Mouse (Mus musculus) kidney, postnatal 0 days (tissue): ENCODE results near the gene Cdkn3. TPM values are rescaled to one million over a fixed set of nuclear protein-coding genes. Genes with fewer than 3 reads are reported as not detected.

Experiments used
- ATAC-seq: fragments of 200-750 bp; cut with Nextera tagmentation; replicated peaks from 2 replicates; pipeline ENCODE4 v1.8.0; 2017; ENCODE audit warnings: low read depth, moderate number of reproducible peaks, moderate TSS enrichment, moderate library complexity; ENCODE audit not compliant: low FRiP score
- DNase-seq: peaks from one replicate; pipeline ENCODE4 v3.0.0-alpha.2; 2016; ENCODE audit warnings: low spot score
- H3K27ac ChIP-seq: fragments of 300-500 bp; sonication (generic); 2 replicates; pipeline ENCODE4 v1.5.1; 2014; ENCODE audit warnings: mild to moderate bottlenecking
- H3K27me3 ChIP-seq: fragments of 300-500 bp; sonication (generic); 2 replicates; pipeline ENCODE4 v1.6.1; 2014; ENCODE audit warnings: low read length, mixed read lengths; ENCODE audit not compliant: insufficient read depth
- H3K36me3 ChIP-seq: fragments of 300-500 bp; sonication (generic); 2 replicates; pipeline ENCODE4 v1.6.1; 2014; ENCODE audit warnings: low read length, mixed read lengths; ENCODE audit not compliant: insufficient read depth
- H3K4me1 ChIP-seq: fragments of 300-500 bp; sonication (generic); replicated peaks from 2 replicates; pipeline ENCODE4 v1.6.1; 2014; ENCODE audit warnings: antibody characterized with exemption, low read length, mixed read lengths; ENCODE audit not compliant: insufficient read depth
- H3K4me2 ChIP-seq: fragments of 300-500 bp; sonication (generic); 2 replicates; pipeline ENCODE4 v1.6.1; 2014; ENCODE audit warnings: mild to moderate bottlenecking, low read length, moderate library complexity, mixed read lengths
- H3K4me3 ChIP-seq: fragments of 300-500 bp; sonication (generic); replicated peaks from 2 replicates; pipeline ENCODE4 v1.5.1; 2014; ENCODE audit warnings: low read depth, low read length
- H3K9ac ChIP-seq: fragments of 300-500 bp; sonication (generic); 2 replicates; pipeline ENCODE4 v1.6.1; 2014; ENCODE audit warnings: low read depth, low read length
- H3K9me3 ChIP-seq: fragments of 300-500 bp; sonication (generic); replicated peaks from 2 replicates; pipeline ENCODE4 v1.6.1; 2016; ENCODE audit warnings: low read length, inconsistent platforms, mixed read lengths
- CTCF ChIP-seq: IDR thresholded peaks from 2 replicates; pipeline ENCODE4 v1.5.1; 2016; ENCODE audit warnings: antibody characterized with exemption, low read depth, mild to moderate bottlenecking, moderate library complexity
- WGBS: fragments of 180-500 bp; shearing (Covaris S2); extraction: QIAGEN DNeasy Blood & Tissue Kit; methylation state at CpG from one replicate; pipeline ENCODE4 v1.1.7; 2014; 5-methylcytosine and 5-hydroxymethylcytosine counted together
- polyA plus RNA-seq: library from polyadenylated mRNA; unstranded; fragments of >200 nt; fragmentation: Nextera tagmentation; extraction: Ambion mirVana; gene quantifications from 2 replicates; pipeline ENCODE4 v1.2.1, GENCODE M21; 2015

Cdkn3 gene
- 38.0 and 44.0 TPM in 2 replicates for polyA plus RNA-seq

DNA sequence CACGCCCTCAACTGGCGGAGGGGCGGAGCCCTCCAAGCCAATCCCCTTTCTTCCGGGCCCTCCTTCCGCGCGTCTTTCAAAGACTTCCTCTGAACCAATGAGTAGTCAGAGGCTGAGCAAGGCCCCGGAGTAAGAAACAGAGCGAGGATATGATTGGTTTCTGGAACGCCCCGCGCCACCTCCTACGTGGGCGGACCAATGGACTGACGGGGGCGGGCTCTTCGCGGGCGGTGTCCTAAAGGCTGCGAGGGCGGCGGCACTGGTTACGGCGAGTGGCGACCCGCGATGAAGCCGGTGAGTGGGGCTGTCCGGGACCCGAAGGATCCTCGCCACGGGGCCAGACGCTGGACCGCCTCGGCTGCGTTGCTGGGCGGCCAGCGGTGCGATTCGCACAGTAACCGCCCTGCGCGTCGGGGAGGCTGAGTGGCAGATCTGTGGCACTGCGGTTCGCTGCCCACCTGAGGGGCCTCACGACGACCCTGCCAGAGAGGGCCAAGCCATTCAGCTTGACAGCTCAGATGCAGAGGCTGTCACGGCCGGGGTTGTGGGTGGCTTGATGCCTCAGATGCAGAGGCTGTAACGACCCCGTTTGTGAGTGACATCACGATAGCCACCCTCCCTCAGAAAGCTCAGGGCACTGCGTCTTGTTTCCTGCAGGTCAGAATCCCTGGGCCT, at the start of gene Cdkn3:
TSS of gene Cdkn3 (plus strand) at position 187 of the 675 bp plus-strand sequence.
- WGBS, result under 1% methylated on average over 54 of the region's 54 CpGs
- TF ChIP-seq CTCF, result 0 out of 2 replicates have a peak, but pooled peaks have one; percentile 10
- Histone ChIP-seq H3K4me1 (peaks cover 8% of the 10 kb centered on the region; the same call in 1 of the 2 replicates), H3K4me2 (peak within 1 kb of the TSS; percentile 97), H3K27ac (0 out of 2 replicates have a peak within 1 kb of the TSS, but pooled peaks have one; percentile 50), H3K4me3 (peak within 1 kb of the TSS; percentile 82), H3K36me3 (no peaks in the 10 kb centered on the region), H3K9ac (peak within 1 kb of the TSS; percentile 67), H3K9me3 (no peaks in the 10 kb centered on the region), H3K27me3 (no peaks in the 10 kb centered on the region)
- DNase-seq, result peak; percentile 99
- peak; percentile 100 for ATAC-seq

DNA sequence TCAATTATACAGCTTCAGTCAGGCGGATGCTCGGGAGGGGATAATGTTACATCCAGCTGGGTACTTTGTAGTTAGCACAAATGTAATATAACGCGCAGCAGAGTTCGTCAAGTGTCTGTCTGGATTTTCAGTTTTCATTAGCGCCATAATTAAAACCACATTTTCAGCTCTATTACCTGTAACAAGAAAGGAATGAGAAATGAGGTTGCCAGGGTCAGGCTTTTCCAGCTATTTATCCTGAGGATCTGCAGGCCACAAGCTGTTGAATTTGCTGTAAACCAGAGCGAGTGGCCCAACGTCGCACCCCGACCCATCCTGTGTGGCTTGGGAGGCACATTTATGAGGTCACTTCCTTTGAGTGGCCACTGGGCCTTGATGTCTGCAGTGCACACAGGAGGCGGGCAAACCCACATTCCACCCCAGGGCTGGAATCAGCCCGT, 41.8 kb upstream of the Cdkn3 start:
- Histone ChIP-seq H3K27ac (no peak overlapping the region), H3K36me3 (no peaks in the 10 kb centered on the region), H3K9me3 (no peaks in the 10 kb centered on the region), H3K4me2 (no peak overlapping the region), H3K9ac (no peak overlapping the region), H3K4me1 (0 out of 2 replicates have a peak, but pooled peaks cover 5% of the 10 kb centered on the region), H3K4me3 (no peak overlapping the region), H3K27me3 (no peaks in the 10 kb centered on the region)
- 25% methylated on average over 12 of the region's 12 CpGs for WGBS
- no peak for ATAC-seq
- DNase-seq, result peak; percentile 57
- TF ChIP-seq CTCF, result no peak

DNA sequence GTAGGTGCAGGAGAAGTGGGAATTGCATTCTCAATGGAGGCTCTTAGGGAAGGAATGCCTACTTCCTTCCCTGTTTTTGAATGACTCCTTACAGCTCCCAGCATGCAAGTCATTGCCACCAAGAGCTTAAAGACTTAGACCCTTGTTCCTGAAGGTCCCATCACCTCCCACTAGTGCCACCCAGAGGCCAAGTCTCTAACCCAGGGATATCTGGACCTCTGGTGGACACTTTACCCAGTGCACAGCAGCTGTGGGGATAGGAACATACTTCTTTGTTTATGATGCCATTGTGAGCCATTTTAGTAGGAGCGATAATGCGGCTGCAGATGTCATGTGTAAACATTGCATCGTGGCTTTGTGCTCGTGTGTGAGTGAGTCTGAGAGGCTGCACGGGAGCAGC, 38.3 kb upstream of the Cdkn3 start:
- Histone ChIP-seq H3K9me3 (no peaks in the 10 kb centered on the region), H3K4me3 (no peak overlapping the region), H3K36me3 (no peaks in the 10 kb centered on the region), H3K4me1 (0 out of 2 replicates have a peak, but pooled peaks cover 7% of the 10 kb centered on the region), H3K9ac (no peak overlapping the region), H3K27me3 (no peaks in the 10 kb centered on the region), H3K4me2 (no peak overlapping the region), H3K27ac (no peak overlapping the region)
- ATAC-seq (0 out of 2 replicates have a peak, but pooled peaks have one; percentile 7), DNase-seq (peak; percentile 76)
- 61% methylated on average over 5 of the region's 5 CpGs for WGBS
- TF ChIP-seq CTCF, result peak; percentile 86

DNA sequence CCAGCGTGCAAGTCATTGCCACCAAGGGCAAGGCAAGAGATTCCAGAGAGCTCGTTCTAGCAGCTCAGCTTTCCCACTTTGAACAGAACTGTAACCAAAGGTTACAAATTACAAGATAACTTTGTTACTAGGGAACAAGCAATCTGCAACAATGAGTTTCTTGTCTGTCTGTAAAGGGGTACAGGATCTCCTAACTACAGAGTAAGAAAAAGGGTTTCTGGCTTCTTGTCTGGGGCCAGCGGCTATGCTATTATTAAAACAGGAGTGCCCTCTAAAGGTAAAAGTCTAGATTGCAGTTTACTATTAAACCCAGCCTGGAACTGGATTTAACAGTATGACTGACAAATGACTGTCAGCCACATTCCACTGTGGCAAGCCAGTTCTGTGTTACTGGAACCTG, 36.5 kb upstream of the Cdkn3 start:
- Histone ChIP-seq H3K9me3 (no peaks in the 10 kb centered on the region), H3K27ac (no peak overlapping the region), H3K36me3 (no peaks in the 10 kb centered on the region), H3K9ac (no peak overlapping the region), H3K4me1 (0 out of 2 replicates have a peak, but pooled peaks cover 7% of the 10 kb centered on the region), H3K4me3 (no peak overlapping the region), H3K27me3 (no peaks in the 10 kb centered on the region), H3K4me2 (no peak overlapping the region)
- peak; percentile 81 for TF ChIP-seq CTCF
- peak; percentile 93 for DNase-seq
- no peak for ATAC-seq
- 12% methylated on average over 3 of the region's 3 CpGs for WGBS

DNA sequence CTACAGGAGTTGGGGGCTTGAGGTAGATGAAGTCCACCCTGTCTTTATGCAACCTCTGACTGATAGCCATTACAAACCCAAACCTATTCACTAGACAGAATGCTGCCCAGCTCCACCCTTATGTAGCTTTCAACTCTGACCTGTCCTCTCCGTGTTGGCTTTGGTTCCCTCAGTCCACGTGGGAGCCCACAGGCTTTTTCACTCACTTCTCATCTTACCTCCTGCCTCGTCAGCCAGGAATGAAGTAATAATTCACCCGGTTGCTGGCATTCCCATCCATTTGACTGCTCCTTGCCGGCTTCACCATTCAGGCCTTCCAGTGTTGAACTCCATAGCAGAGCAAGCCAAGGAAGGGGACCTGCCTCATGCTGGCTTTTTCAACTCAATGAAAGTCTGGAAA, 35.4 kb upstream of the Cdkn3 start:
- ATAC-seq (peak; percentile 33; the same call in 1 of the 2 replicates), DNase-seq (peak; percentile 53)
- Histone ChIP-seq H3K9me3 (no peaks in the 10 kb centered on the region), H3K4me1 (0 out of 2 replicates have a peak, but pooled peaks cover 7% of the 10 kb centered on the region), H3K27ac (no peak overlapping the region), H3K36me3 (no peaks in the 10 kb centered on the region), H3K4me2 (no peak overlapping the region), H3K9ac (no peak overlapping the region), H3K27me3 (no peaks in the 10 kb centered on the region), H3K4me3 (no peak overlapping the region)
- no peak for TF ChIP-seq CTCF
- 18% methylated on average over 5 of the region's 5 CpGs for WGBS

DNA sequence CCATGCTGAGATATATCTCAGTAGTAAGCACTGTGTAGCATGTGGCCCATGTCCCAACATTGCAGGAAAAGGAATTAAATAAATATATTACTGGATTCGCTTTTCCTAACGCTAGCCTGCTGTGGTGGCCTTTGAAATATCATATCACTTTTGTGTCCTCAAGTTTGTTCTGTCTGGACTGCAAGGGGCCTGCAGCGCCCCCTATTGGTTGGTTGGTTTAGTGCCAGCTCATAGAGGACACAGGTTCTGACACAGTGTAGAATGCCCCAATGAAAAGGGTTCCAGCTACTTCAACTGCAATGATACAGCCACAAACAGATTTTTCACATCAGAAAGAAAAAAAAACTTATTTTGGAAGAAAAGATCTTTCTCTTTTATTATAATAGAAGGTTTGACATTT, 34.6 kb upstream of the Cdkn3 start:
- Histone ChIP-seq H3K4me2 (no peak overlapping the region), H3K27me3 (no peaks in the 10 kb centered on the region), H3K4me3 (no peak overlapping the region), H3K27ac (no peak overlapping the region), H3K36me3 (no peaks in the 10 kb centered on the region), H3K4me1 (0 out of 2 replicates have a peak, but pooled peaks cover 7% of the 10 kb centered on the region), H3K9me3 (no peaks in the 10 kb centered on the region), H3K9ac (no peak overlapping the region)
- DNase-seq, result peak; percentile 35
- whole genome bisulfite sequencing, result 36% methylated on average over 3 of the region's 3 CpGs
- peak; percentile 66 for TF ChIP-seq CTCF
- ATAC-seq, result no peak; the same call in 1 of the 2 replicates
